Mouse (Mus musculus) megakaryocyte, embryonic 14.5 days (primary cell): ENCODE measurements around the gene Dock2.

ENCODE experiments used
- FLI1 ChIP-seq: IDR thresholded peaks from 2 replicates; pipeline ENCODE4 v1.6.1; 2012; ENCODE audit warnings: low read length, inconsistent platforms, mixed read lengths
- GATA1 ChIP-seq: IDR thresholded peaks from 3 replicates; pipeline ENCODE4 v1.6.1; 2012; ENCODE audit warnings: mixed read lengths, low read length, inconsistent platforms, borderline replicate concordance

DNA sequence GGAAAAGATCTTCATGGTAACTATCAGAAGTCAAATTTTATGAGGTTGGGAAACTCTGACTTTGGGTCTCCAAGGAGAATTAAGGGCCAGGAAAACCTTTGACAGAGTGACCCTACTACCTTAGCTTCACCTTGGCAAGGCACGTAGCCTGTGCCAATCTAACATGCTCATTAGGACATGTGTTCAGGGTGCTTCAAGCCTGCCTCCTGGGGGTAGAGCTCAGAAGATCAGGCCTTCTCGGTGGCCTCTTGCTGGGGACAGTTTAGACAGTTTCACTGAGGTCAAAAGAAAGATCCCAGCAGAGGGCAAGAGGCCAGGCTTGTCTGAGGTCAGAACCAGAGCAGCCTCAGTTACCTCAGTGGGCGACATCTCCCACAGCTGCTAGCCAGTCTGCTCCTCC lies 590.0 kb downstream of the Dock2 start:
- TF ChIP-seq GATA1 (no peak), FLI1 (no peak)
